Mouse (Mus musculus) heart, adult 2 months (tissue): ENCODE results near the gene Tssk1. TPM values are rescaled to one million over a fixed set of nuclear protein-coding genes. Genes with fewer than 3 reads are reported as not detected.

Experiments used
- DNase-seq, 2 experiments: peaks; one replicate each; pipeline ENCODE4 v3.0.0; 2021
- H3K27ac ChIP-seq: fragments of 200-600 bp; 2 replicates; pipeline ENCODE4 v1.8.1; 2022
- H3K27me3 ChIP-seq: fragments of 200-500 bp; 2 replicates; pipeline ENCODE4 v1.6.1; 2012; ENCODE audit warnings: mild to moderate bottlenecking, low read length, inconsistent platforms, mixed read lengths; ENCODE audit not compliant: control insufficient read depth, insufficient read depth
- H3K36me3 ChIP-seq: fragments of 200-500 bp; 2 replicates; pipeline ENCODE4 v1.6.1; 2012; ENCODE audit warnings: low read length, inconsistent platforms; ENCODE audit not compliant: control insufficient read depth, insufficient read depth
- H3K4me1 ChIP-seq: fragments of 200-500 bp; 2 replicates; pipeline ENCODE4 v1.6.1; 2011; ENCODE audit warnings: low read length; ENCODE audit not compliant: control insufficient read depth, insufficient read depth
- H3K4me3 ChIP-seq: fragments of 200-600 bp; 2 replicates; pipeline ENCODE4 v1.8.1; 2022
- H3K79me2 ChIP-seq: fragments of 200-500 bp; replicated peaks from 2 replicates; pipeline ENCODE4 v1.6.1; 2012; ENCODE audit warnings: mild to moderate bottlenecking, inconsistent platforms, low read length, moderate library complexity, mixed read lengths; ENCODE audit not compliant: control insufficient read depth, insufficient read depth
- H3K9ac ChIP-seq: fragments of 200-500 bp; 2 replicates; pipeline ENCODE4 v1.6.1; 2012; ENCODE audit warnings: low read depth, mild to moderate bottlenecking, control low read depth, inconsistent platforms, low read length, mixed read lengths
- CTCF ChIP-seq: fragments of 200-600 bp; IDR thresholded peaks from 2 replicates; pipeline ENCODE4 v1.8.1; 2022; ENCODE audit warnings: antibody characterized with exemption, mild to moderate bottlenecking, moderate library complexity
- EP300 ChIP-seq: fragments of 200-500 bp; IDR thresholded peaks from 2 replicates; pipeline ENCODE4 v1.6.1; 2011; ENCODE audit warnings: low read depth, low read length, control low read depth; ENCODE audit not compliant: insufficient read depth
- POLR2A ChIP-seq: fragments of 200-500 bp; IDR thresholded peaks from 2 replicates; pipeline ENCODE4 v1.6.1; 2011; ENCODE audit warnings: mild to moderate bottlenecking, low read depth, low read length, control low read depth; ENCODE audit not compliant: insufficient read depth
- WGBS: fragments of 180-500 bp; shearing (Covaris S2); methylation state at CpG from one replicate; pipeline ENCODE4 v1.1.7; 2018; 5-methylcytosine and 5-hydroxymethylcytosine counted together
- intact Hi-C: fragments of 180-260 bp; cut with DNase I; formaldehyde crosslinking; loops from one replicate; pipeline ENCODE4 v1.15.1; 2025
- polyA plus RNA-seq: library from polyadenylated mRNA; depleted of rRNA; stranded (reverse); fragments of >200 nt; gene quantifications from 2 replicates; pipeline ENCODE4 v1.2.3, GENCODE M21; 2012
- total RNA-seq, 2 experiments: library from RNA; stranded (reverse); gene quantifications; 2 replicates each; pipeline ENCODE4 v1.2.3; 2021

Tssk1 gene
- total and polyA plus RNA-seq, 3 experiments: 0.16 to 0.27 (median 0.16) TPM

DNA sequence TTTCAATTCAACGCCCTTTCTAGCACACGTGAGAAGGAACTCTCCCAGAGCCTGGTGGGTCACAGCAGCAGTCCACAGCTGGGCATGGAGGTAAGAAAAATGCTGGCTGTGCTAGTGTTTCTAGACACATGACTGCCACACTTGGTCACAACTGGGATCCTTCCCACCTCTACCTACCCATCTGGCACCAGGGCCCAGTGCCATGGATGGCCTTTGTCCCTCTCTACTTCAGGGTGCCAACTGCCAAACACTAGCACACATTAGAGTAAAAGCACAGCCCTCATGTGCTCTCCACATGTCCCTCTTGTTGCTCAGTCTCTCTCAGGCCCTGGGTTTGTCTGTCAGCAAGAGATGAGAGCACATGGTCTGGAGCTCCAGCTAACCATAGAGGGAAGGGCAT, 35.6 kb downstream of the Tssk1 start:
- H3K4me1 ChIP-seq: no peaks in the 10 kb centered on the region
- no peak for TF ChIP-seq POLR2A
- no peak for TF ChIP-seq CTCF
- no peak for TF ChIP-seq EP300
- H3K4me3 ChIP-seq: no peak overlapping the region
- H3K9ac ChIP-seq: no peak overlapping the region
- no peaks in the 10 kb centered on the region for H3K79me2 ChIP-seq
- 83% methylated on average over 2 of the region's 2 CpGs for WGBS
- H3K27me3 ChIP-seq: no peaks in the 10 kb centered on the region
- intact Hi-C loops: loop anchor here (5.0 to 10.0 kb wide), 2 partner anchors 118 to 305 kb away; partner anchors contain the start of gene Zdhhc8
- H3K27ac ChIP-seq: no peak overlapping the region
- H3K36me3 ChIP-seq: no peaks in the 10 kb centered on the region
- DNase-seq: no peak

DNA sequence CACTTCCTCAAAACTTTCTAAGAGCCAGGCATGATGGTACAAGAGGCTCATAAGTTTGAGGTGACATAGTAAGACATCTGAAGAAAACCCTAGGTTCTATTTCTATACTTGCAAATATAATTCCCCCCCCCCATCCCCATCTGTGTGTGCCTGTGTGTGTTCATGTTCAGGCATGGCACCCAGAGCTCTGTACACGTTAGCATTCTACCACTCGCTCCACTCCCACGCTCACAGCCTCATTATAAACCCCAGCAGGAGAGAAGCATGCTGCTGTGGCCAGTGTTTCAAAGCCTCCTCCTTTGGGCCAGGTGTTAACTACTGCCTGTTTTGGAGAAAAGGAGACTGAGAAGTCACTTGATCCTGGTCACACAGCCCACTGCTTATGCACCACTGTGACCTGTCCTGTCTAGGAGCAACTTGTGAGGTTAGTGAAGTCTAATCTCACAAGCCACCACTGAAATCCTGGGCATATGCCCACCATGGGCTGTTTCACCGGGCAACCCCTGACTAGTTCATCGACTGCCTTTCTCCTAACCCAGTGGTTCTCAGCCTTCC, 38.0 kb downstream of the Tssk1 start:
- DNase-seq: no peak
- intact Hi-C loops: no loop called here
- no peak overlapping the region for H3K9ac ChIP-seq
- H3K79me2 ChIP-seq: no peaks in the 10 kb centered on the region
- H3K36me3 ChIP-seq: no peaks in the 10 kb centered on the region
- TF ChIP-seq POLR2A (no peak), EP300 (no peak), CTCF (no peak)
- 79% methylated on average over 5 of the region's 5 CpGs for WGBS
- H3K27ac ChIP-seq: no peak overlapping the region
- no peaks in the 10 kb centered on the region for H3K4me1 ChIP-seq
- no peak overlapping the region for H3K4me3 ChIP-seq
- H3K27me3 ChIP-seq: no peaks in the 10 kb centered on the region

DNA sequence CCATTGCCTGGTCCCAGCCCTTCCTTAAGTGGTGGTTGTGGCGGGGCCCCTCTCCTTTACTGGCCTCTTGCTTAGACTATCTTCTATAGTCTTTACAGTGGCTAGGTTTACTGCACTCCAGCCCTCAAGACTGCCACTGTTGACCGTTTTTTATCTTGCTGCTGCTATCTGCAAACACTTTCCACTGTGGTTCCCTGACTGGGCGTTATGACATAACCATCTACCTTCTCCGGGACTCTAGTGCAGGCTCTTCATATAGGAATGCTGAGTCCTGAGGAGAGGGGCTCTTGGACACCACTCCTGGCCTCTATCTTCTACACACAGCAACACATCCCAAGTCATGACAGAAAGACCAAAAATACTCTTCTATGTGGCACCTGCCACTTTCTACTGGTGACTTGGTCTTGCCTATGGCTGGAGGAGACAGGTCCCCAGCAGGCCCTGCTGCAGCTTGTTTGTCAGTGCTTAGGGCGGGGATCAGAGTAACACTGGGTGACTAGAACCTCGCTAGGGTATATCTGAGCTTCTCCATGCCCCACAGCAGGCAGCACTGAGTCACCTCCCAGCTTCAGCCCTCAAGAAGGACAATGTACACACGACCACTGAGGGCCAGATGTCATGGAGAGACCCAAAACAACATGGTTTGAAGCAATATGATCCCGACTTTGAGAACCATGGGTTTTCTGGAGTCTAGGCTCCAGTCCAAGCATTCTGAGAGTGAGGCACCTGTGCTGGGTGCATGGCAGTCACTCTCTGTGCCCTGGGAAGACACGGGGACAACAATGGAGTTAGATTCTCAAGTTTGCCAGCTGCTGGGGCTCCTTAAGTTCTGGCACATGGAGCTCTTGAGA, 39.8 kb downstream of the Tssk1 start:
- no peak for DNase-seq
- intact Hi-C loops: no loop called here
- H3K36me3 ChIP-seq: no peaks in the 10 kb centered on the region
- H3K4me1 ChIP-seq: no peaks in the 10 kb centered on the region
- H3K79me2 ChIP-seq: no peaks in the 10 kb centered on the region
- no peak for TF ChIP-seq POLR2A
- no peak for TF ChIP-seq EP300
- no peak for TF ChIP-seq CTCF
- H3K9ac ChIP-seq: no peak overlapping the region
- H3K27me3 ChIP-seq: no peaks in the 10 kb centered on the region
- no peak overlapping the region for H3K4me3 ChIP-seq
- no peak overlapping the region for H3K27ac ChIP-seq
- 62% methylated on average over 9 of the region's 9 CpGs for WGBS

GRCm38 (mm10) chr16:17934445-17934910, 40.5 kb downstream of the Tssk1 start:
- WGBS: 36% methylated on average over 3 of the region's 3 CpGs
- no peak overlapping the region for H3K4me3 ChIP-seq
- TF ChIP-seq CTCF (no peak), POLR2A (no peak), EP300 (no peak)
- no peaks in the 10 kb centered on the region for H3K4me1 ChIP-seq
- no peaks in the 10 kb centered on the region for H3K36me3 ChIP-seq
- no peaks in the 10 kb centered on the region for H3K79me2 ChIP-seq
- intact Hi-C loops: no loop called here
- DNase-seq: no peak
- H3K27ac ChIP-seq: no peak overlapping the region
- no peak overlapping the region for H3K9ac ChIP-seq
- H3K27me3 ChIP-seq: no peaks in the 10 kb centered on the region

DNA sequence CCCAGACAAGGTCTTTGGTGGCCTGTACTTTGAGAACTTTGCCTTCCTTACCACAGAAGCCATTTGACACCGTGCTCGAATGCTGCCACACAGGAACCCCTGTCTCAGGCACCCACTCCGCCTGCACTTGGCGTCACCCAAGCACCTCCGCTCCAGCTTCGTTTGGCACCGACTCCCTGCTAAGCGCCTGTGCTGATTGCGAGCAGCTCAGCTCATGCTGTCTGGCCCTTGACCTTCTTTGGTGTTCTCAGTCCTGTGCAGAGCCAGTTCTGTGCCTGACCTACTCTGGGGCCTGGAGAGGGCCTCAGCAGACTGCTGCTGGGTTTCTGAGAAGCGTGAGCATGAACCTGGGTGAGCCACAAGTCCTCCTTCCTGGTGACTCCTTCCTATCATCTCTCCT, 42.8 kb downstream of the Tssk1 start:
- TF ChIP-seq CTCF (no peak), POLR2A (no peak), EP300 (no peak)
- no peaks in the 10 kb centered on the region for H3K27me3 ChIP-seq
- no peaks in the 10 kb centered on the region for H3K79me2 ChIP-seq
- DNase-seq: no peak
- WGBS: 61% methylated on average over 10 of the region's 10 CpGs
- no peak overlapping the region for H3K9ac ChIP-seq
- H3K4me3 ChIP-seq: no peak overlapping the region
- no peaks in the 10 kb centered on the region for H3K4me1 ChIP-seq
- no peaks in the 10 kb centered on the region for H3K36me3 ChIP-seq
- intact Hi-C loops: no loop called here
- H3K27ac ChIP-seq: no peak overlapping the region

DNA sequence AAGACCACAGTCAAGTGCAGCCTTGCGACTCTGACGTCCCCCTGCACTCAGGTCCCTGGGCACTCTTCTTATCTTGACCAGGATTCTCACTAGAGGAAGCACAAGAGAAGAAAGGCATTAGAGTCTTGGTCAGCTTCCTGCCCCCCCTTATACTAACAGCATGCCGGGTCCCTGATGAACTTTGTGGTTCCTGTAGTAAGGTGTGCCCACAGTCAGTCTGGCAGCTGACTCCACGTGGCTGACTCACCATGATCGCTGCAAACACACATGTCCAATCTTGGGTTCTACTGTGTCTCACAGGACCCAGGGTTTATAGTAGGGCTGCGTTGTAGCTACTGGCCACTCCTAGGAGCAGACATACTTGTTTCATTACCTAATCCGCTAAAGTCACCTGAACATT, 44.2 kb downstream of the Tssk1 start:
- no peak overlapping the region for H3K27ac ChIP-seq
- no peaks in the 10 kb centered on the region for H3K36me3 ChIP-seq
- H3K9ac ChIP-seq: no peak overlapping the region
- H3K79me2 ChIP-seq: no peaks in the 10 kb centered on the region
- H3K4me1 ChIP-seq: no peaks in the 10 kb centered on the region
- TF ChIP-seq POLR2A (no peak), EP300 (no peak), CTCF (no peak)
- 42% methylated on average over 7 of the region's 7 CpGs for WGBS
- intact Hi-C loops: loop anchor here (2.0 kb wide), 1 partner anchor 25 kb away; no protein-coding TSS in a partner anchor
- H3K27me3 ChIP-seq: no peaks in the 10 kb centered on the region
- DNase-seq: no peak
- H3K4me3 ChIP-seq: no peak overlapping the region
